Mouse (Mus musculus) midbrain, embryonic 16.5 days (tissue): Measurements from ENCODE around the gene Tubb2b. TPM values are rescaled to one million over a fixed set of nuclear protein-coding genes. Genes with fewer than 3 reads are reported as not detected.

Source experiments
- ATAC-seq: fragments of 200-750 bp; cut with Nextera tagmentation; 2 replicates; pipeline ENCODE4 v1.8.0; 2017; ENCODE audit warnings: moderate TSS enrichment
- H3K27ac ChIP-seq: fragments of 300-500 bp; sonication (generic); 2 replicates; pipeline ENCODE4 v1.5.1; 2014; ENCODE audit warnings: mild to moderate bottlenecking, low read length, mixed read lengths
- H3K27me3 ChIP-seq: fragments of 300-500 bp; sonication (generic); 2 replicates; pipeline ENCODE4 v1.6.1; 2014; ENCODE audit warnings: low read depth, low read length, mixed read lengths; ENCODE audit not compliant: control insufficient read depth, insufficient read depth
- H3K36me3 ChIP-seq: fragments of 300-500 bp; sonication (generic); 2 replicates; pipeline ENCODE4 v1.6.1; 2014; ENCODE audit warnings: mild to moderate bottlenecking, low read length, moderate library complexity, mixed read lengths; ENCODE audit not compliant: control insufficient read depth, insufficient read depth
- H3K4me1 ChIP-seq: fragments of 300-500 bp; sonication (generic); 2 replicates; pipeline ENCODE4 v1.6.1; 2014; ENCODE audit warnings: mild to moderate bottlenecking, low read length, mixed read lengths; ENCODE audit not compliant: control insufficient read depth, insufficient read depth
- H3K4me2 ChIP-seq: fragments of 300-500 bp; sonication (generic); 2 replicates; pipeline ENCODE4 v1.6.1; 2014; ENCODE audit warnings: mild to moderate bottlenecking, low read length, mixed read lengths
- H3K4me3 ChIP-seq: fragments of 300-500 bp; sonication (generic); 2 replicates; pipeline ENCODE4 v1.5.1; 2014; ENCODE audit warnings: low read depth, mild to moderate bottlenecking, low read length, moderate library complexity, mixed read lengths
- H3K9ac ChIP-seq: fragments of 300-500 bp; sonication (generic); 2 replicates; pipeline ENCODE4 v1.6.1; 2014; ENCODE audit warnings: low read depth, low read length, mixed read lengths
- H3K9me3 ChIP-seq: fragments of 300-500 bp; sonication (generic); replicated peaks from 2 replicates; pipeline ENCODE4 v1.6.1; 2014; ENCODE audit warnings: mild to moderate bottlenecking, low read length, mixed read lengths; ENCODE audit not compliant: control insufficient read depth, poor library complexity, severe bottlenecking
- WGBS: fragments of 180-500 bp; shearing (Covaris S2); extraction: QIAGEN DNeasy Blood & Tissue Kit; methylation state at CpG from one replicate; pipeline ENCODE4 v1.1.7; 2014; 5-methylcytosine and 5-hydroxymethylcytosine counted together
- polyA plus RNA-seq: library from polyadenylated mRNA; unstranded; fragments of >200 nt; fragmentation: Nextera tagmentation; extraction: Ambion mirVana; gene quantifications from 2 replicates; pipeline ENCODE4 v1.2.1, GENCODE M21; 2015

The Tubb2b gene
- polyA plus RNA-seq, 1 experiment from 2014 or later: 1,315 TPM

GRCm38 (mm10) chr13:34114654-34115053, 15.6 kb downstream of the Tubb2b start:
- H3K9ac ChIP-seq: no peak overlapping the region
- no peak overlapping the region for H3K4me2 ChIP-seq
- H3K27me3 ChIP-seq: no peaks in the 10 kb centered on the region
- no peak overlapping the region for H3K4me3 ChIP-seq
- no peaks in the 10 kb centered on the region for H3K36me3 ChIP-seq
- no peak overlapping the region for H3K27ac ChIP-seq
- WGBS: 90% methylated on average over 4 of the region's 4 CpGs
- no peaks in the 10 kb centered on the region for H3K4me1 ChIP-seq
- no peaks in the 10 kb centered on the region for H3K9me3 ChIP-seq
- ATAC-seq: no peak

- Histone ChIP-seq H3K9me3 (no peaks in the 10 kb centered on the region), H3K4me1 (no peaks in the 10 kb centered on the region), H3K4me2 (no peak overlapping the region), H3K27ac (no peak overlapping the region), H3K36me3 (no peaks in the 10 kb centered on the region), H3K4me3 (no peak overlapping the region), H3K9ac (no peak overlapping the region), H3K27me3 (no peaks in the 10 kb centered on the region)
- no peak for ATAC-seq
- 81% methylated on average over 3 of the region's 3 CpGs for WGBS
Observed at GRCm38 (mm10) chr13:34113086-34113485, 17.2 kb downstream of the Tubb2b start.

- no peak overlapping the region for H3K9ac ChIP-seq
- H3K4me3 ChIP-seq: no peak overlapping the region
- no peaks in the 10 kb centered on the region for H3K27me3 ChIP-seq
- H3K9me3 ChIP-seq: no peaks in the 10 kb centered on the region
- no peak overlapping the region for H3K4me2 ChIP-seq
- no peak overlapping the region for H3K27ac ChIP-seq
- WGBS: 82% methylated on average over 5 of the region's 5 CpGs
- no peaks in the 10 kb centered on the region for H3K36me3 ChIP-seq
- ATAC-seq: no peak
- no peaks in the 10 kb centered on the region for H3K4me1 ChIP-seq
Observed at GRCm38 (mm10) chr13:34112369-34113081, 17.7 kb downstream of the Tubb2b start.

- no peak overlapping the region for H3K4me3 ChIP-seq
Observed at GRCm38 (mm10) chr13:34111878-34112277, 18.4 kb downstream of the Tubb2b start.

GRCm38 (mm10) chr13:34111019-34111418, 19.2 kb downstream of the Tubb2b start:
- Histone ChIP-seq H3K4me3 (no peak overlapping the region), H3K27ac (no peak overlapping the region), H3K9me3 (no peaks in the 10 kb centered on the region), H3K4me2 (no peak overlapping the region), H3K27me3 (no peaks in the 10 kb centered on the region), H3K4me1 (no peaks in the 10 kb centered on the region), H3K36me3 (no peaks in the 10 kb centered on the region), H3K9ac (no peak overlapping the region)
- ATAC-seq: no peak
- WGBS: 71% methylated on average over 5 of the region's 5 CpGs

More at GRCm38 (mm10) chr13:34111878-34112277, 18.4 kb downstream of the Tubb2b start:
- no peak overlapping the region for H3K9ac ChIP-seq
- H3K27me3 ChIP-seq: no peaks in the 10 kb centered on the region
- 76% methylated on average over 3 of the region's 3 CpGs for WGBS
- H3K36me3 ChIP-seq: no peaks in the 10 kb centered on the region
- no peaks in the 10 kb centered on the region for H3K9me3 ChIP-seq
- no peaks in the 10 kb centered on the region for H3K4me1 ChIP-seq
- ATAC-seq: no peak
- H3K4me2 ChIP-seq: no peak overlapping the region
- no peak overlapping the region for H3K27ac ChIP-seq

- ATAC-seq: 0 out of 2 replicates have a peak, but pooled peaks have one; percentile 21
Observed at GRCm38 (mm10) chr13:34109677-34110058, 20.6 kb downstream of the Tubb2b start.

GRCm38 (mm10) chr13:34109035-34109676, 21.1 kb downstream of the Tubb2b start:
- Histone ChIP-seq H3K9ac (no peak overlapping the region), H3K27me3 (no peaks in the 10 kb centered on the region), H3K9me3 (no peaks in the 10 kb centered on the region), H3K27ac (no peak overlapping the region), H3K4me2 (no peak overlapping the region), H3K36me3 (no peaks in the 10 kb centered on the region), H3K4me3 (no peak overlapping the region), H3K4me1 (no peaks in the 10 kb centered on the region)
- ATAC-seq: no peak
- WGBS: 59% methylated on average over 4 of the region's 4 CpGs

More at GRCm38 (mm10) chr13:34109677-34110058, 20.6 kb downstream of the Tubb2b start:
- Histone ChIP-seq H3K36me3 (no peaks in the 10 kb centered on the region), H3K4me2 (no peak overlapping the region), H3K9me3 (no peaks in the 10 kb centered on the region), H3K27me3 (no peaks in the 10 kb centered on the region), H3K4me3 (no peak overlapping the region), H3K9ac (no peak overlapping the region), H3K27ac (no peak overlapping the region), H3K4me1 (no peaks in the 10 kb centered on the region)
- WGBS: 12% methylated on average over 4 of the region's 4 CpGs

- no peak for ATAC-seq
- Histone ChIP-seq H3K4me1 (no peaks in the 10 kb centered on the region), H3K4me3 (no peak overlapping the region), H3K9me3 (no peaks in the 10 kb centered on the region), H3K9ac (no peak overlapping the region), H3K27ac (no peak overlapping the region), H3K27me3 (no peaks in the 10 kb centered on the region), H3K36me3 (no peaks in the 10 kb centered on the region), H3K4me2 (no peak overlapping the region)
- 88% methylated on average over 1 of the region's 1 CpGs for WGBS
Observed at GRCm38 (mm10) chr13:34106999-34107398, 23.3 kb downstream of the Tubb2b start.

GRCm38 (mm10) chr13:34106256-34106655, 24.0 kb downstream of the Tubb2b start:
- H3K9me3 ChIP-seq: no peaks in the 10 kb centered on the region
- WGBS: 91% methylated on average over 2 of the region's 2 CpGs
- H3K9ac ChIP-seq: no peak overlapping the region
- H3K27me3 ChIP-seq: no peaks in the 10 kb centered on the region
- H3K27ac ChIP-seq: no peak overlapping the region
- no peak overlapping the region for H3K4me3 ChIP-seq
- H3K36me3 ChIP-seq: no peaks in the 10 kb centered on the region
- no peak for ATAC-seq
- no peak overlapping the region for H3K4me2 ChIP-seq
- no peaks in the 10 kb centered on the region for H3K4me1 ChIP-seq
